Mouse (Mus musculus) spleen, adult 2 months (tissue): ENCODE results near the gene Ccdc88c.

ENCODE experiments used
- CTCF ChIP-seq: fragments of 200-500 bp; IDR thresholded peaks from 2 replicates; pipeline ENCODE4 v1.5.1; 2011; ENCODE audit warnings: mild to moderate bottlenecking, inconsistent platforms; ENCODE audit not compliant: insufficient read depth, insufficient read length, insufficient replicate concordance; ENCODE audit errors: extremely low read depth
- POLR2A ChIP-seq: fragments of 200-500 bp; IDR thresholded peaks from 2 replicates; pipeline ENCODE4 v1.6.1; 2011; ENCODE audit warnings: low read depth, low read length, inconsistent platforms

DNA sequence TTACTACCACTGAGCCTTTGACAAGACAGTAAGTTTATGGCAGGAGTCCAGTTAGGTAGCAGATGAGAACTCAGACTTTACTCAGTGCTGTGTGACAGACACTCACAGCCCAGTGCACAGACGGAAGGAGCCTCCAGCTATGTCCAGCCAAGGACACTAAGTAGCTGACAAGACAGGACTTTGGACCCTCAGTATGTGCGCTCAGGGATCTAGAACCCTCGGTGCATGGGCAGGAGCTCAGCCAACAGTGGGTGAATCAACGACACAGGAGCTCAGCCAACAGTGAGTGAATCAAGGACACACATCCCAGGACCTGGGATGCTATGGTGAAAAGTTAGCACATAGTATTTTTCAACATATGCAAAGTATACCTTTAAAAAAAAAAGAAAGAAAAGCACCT is 92.1 kb downstream of the Ccdc88c start:
- no peak for TF ChIP-seq POLR2A
- TF ChIP-seq CTCF: no peak
